In genomic region chr10:62145957-62146356, GRCm38 (mm10) we compare ENCODE assay signal across 19 mouse cellular contexts. TPM values are rescaled to one million over a fixed set of nuclear protein-coding genes. Genes with fewer than 3 reads are reported as not detected.
"Had no signal": no experiment of that assay in that cellular context is flagged by ENCODE, and none has a peak within 500 bp of the region (broad histone marks: within the 10 kb centered on the region; RNA-seq: fewer than 3 reads in every experiment).

No protein-coding gene starts in this region.

- H3K4me3 ChIP-seq: kidney, embryonic 15.5 days; limb, embryonic 15.5 days; liver, embryonic 12.5 days; megakaryocyte, embryonic 14.5 days; midbrain, embryonic 13.5 days had no signal

- ATAC-seq: liver, embryonic 12.5 days; midbrain, embryonic 13.5 days had no signal

- H3K9ac ChIP-seq: kidney, embryonic 15.5 days; limb, embryonic 15.5 days; liver, embryonic 12.5 days; lung, embryonic 14.5 days; midbrain, embryonic 13.5 days had no signal

- DNase-seq: kidney, adult 11 months; kidney, postnatal 14 days; layer of hippocampus, adult 9-11 months; layer of hippocampus, postnatal 36 days; lung, embryonic 14.5 days; lung, postnatal 10 days; lung, postnatal 4 days; right cerebral cortex, adult 18-20 months; right cerebral cortex, postnatal 25 days; thymus, postnatal 4 days had no signal

- H3K36me3 ChIP-seq: kidney, embryonic 15.5 days; limb, embryonic 15.5 days; liver, embryonic 12.5 days; midbrain, embryonic 13.5 days had no signal

- H3K9me3 ChIP-seq: kidney, embryonic 15.5 days; limb, embryonic 15.5 days; liver, embryonic 12.5 days; megakaryocyte, embryonic 14.5 days; midbrain, embryonic 13.5 days had no signal

- H3K4me1 ChIP-seq: kidney, embryonic 15.5 days; limb, embryonic 15.5 days; liver, embryonic 12.5 days; megakaryocyte, embryonic 14.5 days had no signal

- H3K4me2 ChIP-seq: kidney, embryonic 15.5 days; limb, embryonic 15.5 days; liver, embryonic 12.5 days; lung, embryonic 14.5 days; midbrain, embryonic 13.5 days had no signal

- H3K27ac ChIP-seq: kidney, embryonic 15.5 days; limb, embryonic 15.5 days; liver, embryonic 12.5 days; midbrain, embryonic 13.5 days had no signal

RNA-seq across cellular contexts. Expression of gene Neurog3, which starts 13.1 kb away (rescaled TPM):
- total RNA-seq: layer of hippocampus, postnatal 36 days; left cerebral cortex, adult 8-10 months; left cerebral cortex, postnatal 25 days had no signal
- polyA plus RNA-seq: kidney, embryonic 15.5 days; limb, embryonic 11.5 days; limb, embryonic 15.5 days; liver, embryonic 12.5 days; lung, embryonic 14.5 days; thymus, postnatal 0 days had no signal
